Mouse (Mus musculus): ENCODE results near the gene Rara.
A peak's percentile ranks its signal among the peaks of the same experiment; 100 is the strongest.

Rara gene

DNA sequence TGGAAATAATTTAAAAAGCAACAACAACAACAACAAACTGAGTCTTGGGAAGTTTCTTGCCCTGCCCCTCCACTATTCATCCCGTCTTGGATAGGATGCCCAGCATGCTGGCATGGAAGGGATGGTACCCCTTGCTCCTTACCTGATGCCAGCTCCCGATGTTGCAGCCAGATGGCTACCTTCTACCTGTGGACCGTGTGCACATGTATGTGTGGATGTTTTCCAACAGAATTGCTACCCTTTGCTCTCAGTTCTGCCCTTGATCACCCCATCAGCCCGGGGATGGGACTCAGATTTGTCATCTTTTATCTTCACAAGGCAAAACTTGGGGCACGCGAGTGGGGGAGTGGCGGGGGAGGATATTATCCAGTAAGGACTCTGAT, 11.1 kb downstream of the Rara start:
- DNase-seq, result no peak

DNA sequence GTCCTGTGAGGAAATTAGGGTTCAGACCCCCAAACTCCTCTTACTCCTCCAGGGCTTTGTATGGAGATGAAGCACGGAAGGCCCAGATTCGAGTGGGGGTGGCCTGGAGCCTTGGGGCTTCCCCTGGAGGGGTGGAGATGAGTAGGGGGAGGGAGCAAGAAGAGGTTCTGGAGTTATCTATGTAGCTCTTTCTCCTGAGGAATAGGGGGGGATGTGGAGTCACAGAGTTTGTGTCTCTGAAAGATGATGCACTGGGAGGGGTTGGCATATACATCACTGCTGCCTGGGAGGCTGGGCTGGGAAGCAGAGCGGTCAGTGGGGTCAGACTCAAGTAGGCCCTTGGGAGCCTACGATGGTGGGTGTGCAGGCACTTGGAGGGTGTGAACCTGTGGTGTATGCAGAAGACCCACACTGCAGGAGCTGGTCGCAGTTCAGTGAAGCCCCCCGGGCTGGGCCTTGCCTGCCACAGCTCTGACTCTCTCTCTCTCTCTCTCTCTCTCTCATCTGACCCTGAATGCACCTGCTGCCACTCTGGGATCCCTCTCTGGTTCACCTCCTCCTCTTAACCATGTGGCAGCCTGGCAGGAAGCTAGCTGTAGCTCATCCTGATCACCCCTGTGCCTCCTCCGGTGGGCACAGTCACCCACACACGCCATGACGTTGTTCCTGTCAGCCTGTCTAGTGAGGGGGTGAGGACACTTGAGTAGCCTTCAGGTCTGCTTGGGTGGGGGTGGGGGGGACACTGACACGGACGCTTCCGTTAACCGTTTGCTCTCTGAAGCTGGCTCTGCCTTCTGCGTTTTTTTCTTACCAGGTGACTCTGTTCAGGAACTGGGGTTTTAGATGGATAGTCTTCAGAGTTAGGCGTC, 11.7 kb downstream of the Rara start:
- DNase-seq, result no peak

DNA sequence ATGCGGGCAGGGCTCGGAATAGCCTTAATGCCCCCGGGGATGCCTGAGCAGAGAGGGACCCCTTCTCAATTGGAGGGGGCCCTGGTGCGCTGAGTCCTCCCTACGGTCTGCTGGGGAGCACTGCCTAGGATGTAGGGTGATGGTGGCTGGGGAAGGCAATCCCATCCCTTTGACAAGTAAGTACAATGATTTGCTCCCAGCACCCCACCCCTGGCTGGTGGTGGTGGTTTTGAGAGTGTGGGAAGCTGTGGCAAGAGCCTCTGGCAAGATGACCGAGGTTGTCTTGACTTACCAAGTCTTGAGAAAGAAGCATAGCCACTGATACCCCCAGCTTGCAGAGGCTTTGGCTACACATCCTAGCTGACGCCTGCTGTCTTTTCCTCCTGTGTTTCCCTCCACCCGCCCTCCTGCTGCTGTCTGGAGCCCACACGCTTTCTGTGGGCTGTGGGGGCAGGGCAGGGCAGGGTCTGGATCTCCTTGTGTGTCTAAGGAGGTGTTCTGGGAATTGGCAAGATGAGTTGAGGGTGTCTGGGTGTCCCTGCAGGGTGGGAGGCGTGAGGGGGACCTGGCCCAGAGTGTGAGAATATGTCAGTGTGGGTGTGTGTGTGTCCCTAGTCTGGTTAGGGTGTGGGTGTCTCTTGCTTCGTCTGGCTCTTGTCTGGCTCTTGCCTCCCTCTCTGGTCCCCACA, 12.5 kb downstream of the Rara start:
- no peak for DNase-seq

DNA sequence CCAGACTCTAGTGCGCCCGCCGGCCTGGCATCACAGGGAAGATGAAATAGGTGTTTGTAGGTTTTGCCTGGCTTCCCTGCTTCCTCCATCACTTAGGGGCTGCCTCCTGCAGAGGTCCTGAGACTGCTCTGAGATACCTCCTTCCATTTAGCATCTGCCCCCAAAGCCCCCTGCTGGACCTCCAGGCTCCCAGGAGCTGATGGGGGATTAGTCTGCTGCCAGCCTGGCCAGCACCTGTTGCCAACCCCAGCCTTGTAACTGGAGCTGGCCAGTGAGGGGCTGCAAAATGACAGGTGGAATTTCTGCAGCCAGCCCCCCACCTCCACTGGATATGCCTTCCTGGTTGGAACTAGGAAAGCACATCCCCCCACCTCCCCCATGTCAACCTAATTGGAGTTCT, 13.2 kb downstream of the Rara start:
- no peak for DNase-seq

DNA sequence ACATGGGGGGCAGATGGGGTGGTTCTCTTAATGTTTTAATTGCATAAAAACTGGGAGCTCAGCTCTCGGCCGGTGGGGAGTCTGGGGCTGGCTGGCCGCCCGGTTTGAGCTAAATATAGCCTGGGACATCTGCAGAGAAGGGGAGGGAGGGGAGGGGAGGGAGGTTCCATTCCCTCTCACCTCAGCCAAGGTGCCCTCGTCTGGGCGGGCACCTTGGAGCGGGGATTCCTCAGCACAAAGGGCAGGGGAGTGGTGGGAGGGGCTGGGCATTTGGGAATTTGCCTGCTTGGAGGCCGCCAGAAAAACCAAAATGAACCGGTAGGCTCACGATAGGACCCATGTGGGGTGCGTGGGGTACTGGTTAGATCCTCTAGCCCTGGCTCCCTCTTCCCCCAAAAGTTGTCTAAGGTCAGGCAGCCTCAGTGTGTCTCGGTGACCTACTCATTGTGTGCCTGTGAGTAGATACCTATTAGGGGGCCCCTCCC, 13.8 kb downstream of the Rara start:
- DNase-seq, result no peak

DNA sequence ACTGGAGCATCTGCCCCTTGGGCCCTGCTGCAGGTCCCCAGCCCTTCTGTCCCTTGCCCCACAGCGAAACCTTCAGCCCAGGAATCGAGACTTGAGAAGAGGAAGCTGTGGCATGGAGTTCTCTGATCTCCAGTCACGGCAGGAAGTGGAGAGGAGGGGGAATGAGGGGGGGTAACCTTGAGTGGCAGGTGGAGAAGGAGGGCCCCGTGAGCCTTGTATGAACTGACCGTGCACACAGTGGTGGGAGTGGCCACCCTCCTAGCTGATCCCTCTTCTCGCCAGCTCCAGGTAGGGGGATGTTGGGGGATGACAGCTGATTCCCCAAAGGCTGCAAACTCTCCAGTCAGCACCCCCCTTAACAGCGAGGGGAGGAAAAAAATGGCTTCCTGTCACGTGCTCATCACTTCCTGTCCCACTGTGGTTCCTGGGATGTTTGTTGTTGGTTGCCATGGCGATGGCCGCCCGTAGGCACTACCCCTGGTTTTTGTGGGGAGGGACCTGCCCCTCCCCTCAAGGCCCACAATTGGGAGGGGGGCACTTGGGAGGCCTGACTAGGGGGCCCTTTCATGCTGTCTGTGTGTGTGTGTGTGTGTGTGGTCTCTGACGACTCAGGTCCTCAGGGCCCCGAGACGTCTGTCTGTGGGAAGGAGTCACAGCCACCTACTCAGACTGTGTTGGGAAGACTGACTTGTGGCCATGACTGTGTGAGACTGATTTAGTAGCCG, 14.4 kb downstream of the Rara start:
- DNase-seq, result peak; percentile 60

DNA sequence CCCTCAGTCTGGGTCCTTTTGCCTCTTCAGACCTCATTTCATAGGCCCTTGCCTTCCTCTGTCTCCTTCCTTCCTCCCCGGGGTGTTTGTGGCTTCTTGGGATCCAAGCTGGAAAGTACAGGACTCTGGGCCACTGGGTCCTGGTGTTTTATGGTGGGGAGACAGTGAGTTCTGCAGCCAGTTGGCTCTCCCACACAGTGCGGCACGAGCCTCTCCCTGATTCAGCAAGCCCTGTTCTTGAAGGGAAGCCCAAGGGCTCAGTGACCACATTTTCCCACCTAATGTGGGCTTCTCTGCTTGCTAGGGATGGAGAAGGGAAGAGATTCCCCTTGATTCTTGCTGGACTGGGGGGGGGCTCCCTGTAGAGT, 14.9 kb downstream of the Rara start:
- DNase-seq, result no peak

DNA sequence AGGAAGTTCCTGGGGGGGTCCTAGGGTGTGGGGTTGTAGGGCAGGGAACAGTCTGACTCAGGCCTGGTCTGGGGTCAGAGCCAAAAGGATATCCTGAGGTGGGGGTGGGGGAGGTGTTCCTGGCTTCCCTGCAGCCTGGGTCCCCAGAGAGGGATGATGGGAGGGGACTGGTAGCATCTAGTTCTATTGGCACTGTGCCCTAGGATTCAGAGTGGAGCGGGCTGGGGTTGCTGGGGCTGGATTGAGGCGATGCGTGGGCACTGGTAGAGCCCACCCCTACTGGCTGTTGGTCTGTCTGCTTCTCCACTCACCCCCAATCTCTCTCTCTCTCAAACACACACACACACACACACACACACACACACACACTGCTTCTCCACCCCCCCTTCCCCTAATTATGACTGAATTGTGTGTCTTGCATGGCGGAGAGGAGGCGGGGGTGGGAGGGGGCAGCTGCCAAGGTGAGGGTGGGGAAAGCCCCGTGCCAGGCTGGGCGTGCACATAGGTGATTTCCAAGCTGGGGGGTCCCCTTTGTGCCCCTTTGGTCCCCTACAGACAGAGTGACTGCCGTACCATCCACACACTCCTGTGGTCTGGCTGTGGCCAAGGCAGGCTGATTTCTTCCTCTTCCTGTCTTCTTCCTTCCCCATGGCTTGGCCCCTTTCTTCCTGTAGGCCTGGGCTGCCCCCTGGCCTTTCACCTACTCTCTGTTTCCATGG, 15.5 kb downstream of the Rara start:
- no peak for DNase-seq

DNA sequence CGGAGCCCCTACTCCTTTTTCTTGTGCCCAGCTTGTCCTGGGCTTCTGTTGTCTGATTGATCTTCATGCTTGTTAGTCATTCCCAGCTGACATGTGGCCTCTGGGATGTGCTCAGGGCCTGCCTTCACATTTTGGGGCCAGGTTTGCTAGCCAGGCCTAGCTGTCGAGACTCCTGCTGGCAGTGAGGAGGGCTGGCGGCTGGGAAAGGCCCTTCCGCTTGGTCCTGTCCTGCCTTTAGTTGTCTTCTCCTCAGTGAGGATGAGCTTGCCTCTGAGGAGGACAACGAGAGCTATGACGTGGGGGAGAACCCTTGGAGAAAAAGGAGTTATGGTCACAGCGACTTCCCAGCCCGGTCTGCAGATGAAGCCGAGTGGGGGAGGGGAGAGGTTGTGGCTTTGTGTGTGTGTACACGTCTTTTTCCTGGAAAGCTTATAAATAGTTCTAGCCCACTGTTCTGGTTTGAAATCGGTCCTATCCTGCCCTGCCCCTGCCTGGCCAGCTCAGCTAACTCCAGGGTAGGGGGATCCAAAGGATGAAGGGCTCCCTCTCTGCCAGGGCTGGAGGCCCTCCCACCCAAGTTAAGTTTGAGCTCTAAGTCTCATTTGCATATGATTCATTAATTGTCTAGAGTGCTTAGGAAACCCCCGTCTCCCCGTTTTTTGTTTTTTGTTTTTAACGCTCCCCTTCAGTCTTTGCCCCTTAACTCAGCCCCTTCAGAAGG, 16.3 kb downstream of the Rara start:
- DNase-seq, result no peak

DNA sequence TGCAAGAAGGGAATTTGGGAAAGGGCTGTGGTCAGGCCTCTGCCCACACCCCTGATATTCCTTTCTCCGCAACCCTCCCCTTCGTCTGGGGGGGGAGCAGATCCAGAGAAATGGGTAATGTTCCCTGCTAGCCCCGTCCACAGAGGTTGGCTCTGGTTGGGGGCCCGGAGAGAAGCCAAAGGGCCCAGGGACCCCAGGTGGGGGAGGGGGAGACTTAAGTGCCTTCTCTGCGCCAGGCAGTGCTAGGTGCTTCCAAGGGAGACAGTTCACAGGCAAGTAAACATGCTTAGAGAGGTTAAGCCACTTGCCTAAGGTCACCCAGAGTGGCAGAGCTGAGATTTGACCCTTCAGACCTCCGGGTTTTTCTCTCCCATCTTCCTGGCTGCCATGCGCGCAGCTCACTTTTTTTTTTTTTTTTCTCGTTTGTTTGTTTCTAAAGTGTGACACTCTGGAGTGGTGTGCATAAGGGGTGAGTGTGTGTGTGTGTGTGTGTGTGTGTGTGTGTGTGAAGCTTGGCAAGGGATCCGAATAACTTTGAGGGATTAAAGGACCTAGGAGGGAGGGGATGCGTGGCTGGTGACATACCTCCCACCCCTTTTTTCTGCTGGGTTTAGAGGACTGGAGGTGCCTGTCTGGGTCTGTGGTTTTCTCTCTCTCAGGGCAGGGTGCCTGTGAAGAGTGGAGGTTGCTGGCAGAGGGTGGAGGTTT, 17.4 kb downstream of the Rara start:
- DNase-seq, result no peak

DNA sequence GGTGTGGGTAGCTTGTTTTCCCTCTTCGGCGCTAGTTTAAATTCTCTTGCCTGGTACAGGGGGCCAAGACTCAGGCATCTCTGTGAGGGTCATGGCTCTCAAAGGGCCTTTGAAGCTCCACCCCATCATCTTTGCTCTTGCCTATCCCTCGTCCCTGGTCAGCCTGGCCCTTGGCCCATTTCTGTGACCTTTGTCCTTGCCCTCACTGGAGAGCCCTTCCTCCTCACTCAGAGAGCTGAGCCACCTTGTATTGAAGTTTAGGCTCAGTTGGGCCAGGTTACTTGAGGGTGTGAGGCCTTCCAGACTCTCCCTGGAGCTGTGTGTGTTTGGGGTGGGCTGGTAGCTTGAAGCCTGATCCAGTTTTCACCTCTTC, 18.0 kb downstream of the Rara start:
- no peak for DNase-seq

DNA sequence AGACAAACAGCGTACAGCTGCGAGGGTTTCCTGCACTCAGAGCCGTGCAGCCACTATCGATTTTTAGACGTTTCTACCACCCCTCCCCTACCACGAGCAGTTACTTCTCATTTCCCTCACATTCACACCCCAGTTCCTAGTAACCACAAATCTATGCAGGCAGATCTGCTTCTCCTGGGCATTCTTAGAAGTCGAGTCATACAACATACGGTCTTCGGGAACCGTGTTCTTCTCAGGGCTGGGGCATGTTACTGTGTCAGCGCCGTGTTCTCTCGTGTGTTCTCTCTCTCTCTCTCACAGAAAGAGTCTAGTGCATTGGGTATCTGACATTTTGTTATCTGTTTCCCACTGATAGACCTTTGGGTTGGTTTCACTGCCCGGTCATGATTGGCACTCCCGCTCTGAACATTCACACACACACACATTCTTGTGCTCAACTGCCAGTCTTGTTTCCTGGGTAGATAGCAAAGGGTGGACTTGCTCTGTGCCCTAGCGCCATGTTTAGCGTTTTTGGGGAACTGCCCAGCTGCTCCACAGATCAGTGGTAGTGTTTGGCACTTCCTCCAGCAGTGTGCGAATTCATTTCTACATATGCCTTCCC, 20.5 kb downstream of the Rara start:
- no peak for DNase-seq

DNA sequence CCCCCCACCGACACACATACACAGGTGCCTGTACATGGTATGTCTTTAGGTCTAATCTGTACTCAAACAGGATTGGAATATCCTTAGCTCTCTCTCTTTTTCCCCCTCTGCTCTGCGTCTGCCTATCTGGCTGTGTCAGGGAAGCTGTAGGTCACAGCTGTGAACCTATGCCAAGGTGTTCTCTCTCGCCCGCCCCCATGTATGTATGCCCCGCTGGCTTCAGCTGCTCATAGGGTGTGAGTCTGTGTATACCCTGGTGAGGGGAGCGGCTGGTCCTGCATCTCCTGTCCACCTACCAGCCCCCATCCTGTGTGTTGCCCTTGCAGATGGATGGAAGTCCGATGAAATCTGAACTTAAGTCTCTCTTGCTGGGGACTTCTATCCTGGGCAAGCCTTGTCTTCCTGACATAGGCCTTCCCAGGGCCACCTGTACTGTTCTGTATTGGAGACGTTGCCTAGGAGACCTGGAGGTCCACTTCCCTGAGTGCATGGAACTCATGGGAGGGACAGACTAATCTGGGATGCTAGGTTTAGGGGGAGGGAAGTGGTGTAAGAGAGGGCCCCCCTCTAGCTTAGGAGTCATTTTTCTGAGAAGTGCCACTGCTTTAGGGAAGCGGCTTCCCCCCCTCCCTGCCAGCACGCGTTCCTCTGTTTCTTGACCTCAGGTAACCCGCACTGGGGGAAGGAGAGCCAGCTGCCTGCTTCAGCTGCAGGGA, 21.8 kb downstream of the Rara start:
- no peak for DNase-seq

DNA sequence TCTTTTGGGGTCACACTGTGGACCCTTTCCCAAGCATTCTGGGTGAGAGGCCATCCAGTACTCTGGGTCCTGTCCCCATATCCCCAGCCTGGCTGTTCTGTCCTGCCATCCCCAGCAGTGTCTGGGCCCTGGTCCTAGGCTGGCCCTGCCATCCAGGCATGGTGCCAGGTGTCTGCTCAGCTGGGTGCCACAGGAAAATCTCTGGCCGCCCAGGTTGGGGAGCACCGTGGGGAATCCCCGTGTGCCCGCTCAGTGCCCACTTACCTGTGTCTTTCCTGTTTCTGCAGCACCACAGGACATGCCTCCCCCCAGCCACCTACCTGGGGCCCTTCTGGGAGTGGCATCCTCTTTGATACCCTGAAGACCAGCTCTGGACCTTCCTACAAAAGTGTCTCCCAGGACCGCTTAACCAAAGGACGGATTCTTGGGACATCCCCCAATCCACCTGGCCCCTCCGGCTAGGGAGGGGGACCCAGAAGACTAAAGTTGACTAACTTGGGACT, 22.4 kb downstream of the Rara start:
- DNase-seq, result no peak

DNA sequence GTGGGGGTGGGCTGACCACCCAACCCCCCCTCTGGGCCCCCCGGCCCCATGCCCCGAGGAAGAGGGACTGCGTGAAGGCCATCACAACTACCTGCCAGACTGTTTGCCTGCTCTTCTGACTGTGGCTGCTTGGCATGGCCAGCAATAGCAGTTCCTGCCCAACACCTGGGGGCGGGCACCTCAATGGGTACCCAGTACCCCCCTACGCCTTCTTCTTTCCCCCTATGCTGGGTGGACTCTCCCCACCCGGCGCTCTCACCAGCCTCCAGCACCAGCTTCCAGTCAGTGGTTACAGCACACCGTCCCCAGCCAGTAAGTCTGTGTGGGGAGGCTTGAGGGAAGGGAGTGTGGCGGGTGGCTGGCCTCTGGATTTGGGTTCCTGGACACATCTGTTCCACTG, 22.9 kb downstream of the Rara start:
- no peak for DNase-seq

DNA sequence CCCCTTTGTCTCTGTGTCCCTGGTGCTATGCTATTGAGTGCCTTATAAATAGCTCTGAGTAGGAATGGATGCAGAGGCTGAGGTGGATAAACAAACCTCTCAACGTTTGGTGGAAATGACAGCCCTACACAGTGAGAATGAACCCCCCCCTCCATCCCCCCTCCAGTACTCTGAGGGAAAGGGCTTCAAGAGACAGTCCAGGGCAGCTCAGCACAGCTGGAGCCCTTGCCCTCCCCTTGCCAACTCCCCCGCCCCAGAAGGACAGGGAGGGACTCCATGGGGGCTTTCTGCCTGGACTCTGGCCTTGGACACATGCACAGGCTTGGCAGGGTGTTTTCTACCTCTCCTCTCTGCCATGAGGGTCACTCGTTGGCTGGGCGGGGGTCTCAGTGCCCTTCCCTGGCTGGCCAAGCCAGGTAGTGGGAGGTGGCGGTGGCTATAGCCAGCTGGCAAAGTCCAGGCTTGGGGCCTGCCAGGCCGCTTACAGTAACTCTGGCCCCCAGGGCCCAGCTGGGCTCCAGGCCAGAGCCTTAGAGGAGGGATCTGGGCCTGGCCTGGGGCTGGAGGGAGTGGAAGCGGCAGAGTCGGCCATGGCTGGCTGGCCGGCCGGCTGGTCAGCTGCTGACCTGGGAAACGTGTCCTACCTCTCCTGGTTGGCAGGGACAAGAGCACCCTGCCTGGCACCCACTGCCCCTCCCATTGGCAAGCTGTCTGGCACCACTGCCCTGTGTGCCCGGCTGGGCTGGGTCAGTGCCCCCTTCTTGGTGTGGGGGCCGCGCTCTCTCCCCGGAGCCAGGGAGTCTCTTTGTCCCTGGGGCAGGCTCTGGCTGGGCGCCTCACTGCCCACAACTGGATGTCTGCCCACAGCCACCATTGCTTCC, 23.6 kb downstream of the Rara start:
- no peak for DNase-seq

DNA sequence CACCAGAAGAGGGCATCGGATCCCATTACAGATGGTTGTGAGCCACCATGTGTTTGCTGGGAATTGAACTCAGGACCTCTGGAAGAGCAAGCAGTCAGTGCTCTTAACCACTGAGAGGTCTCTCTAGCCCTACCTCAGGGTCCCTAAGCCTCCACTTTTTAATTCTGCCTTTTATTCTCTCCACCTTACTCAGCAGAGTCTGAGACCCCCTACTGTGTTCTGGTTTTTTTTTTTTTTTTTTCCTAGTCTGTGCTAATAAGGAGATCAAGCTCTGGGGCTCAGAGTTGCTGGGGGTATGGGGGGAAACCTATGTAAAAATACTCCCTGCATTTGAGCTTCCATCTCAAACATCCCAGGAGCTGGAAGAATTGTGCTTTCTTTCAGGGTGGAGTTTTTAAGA, 24.5 kb downstream of the Rara start:
- DNase-seq, result no peak

DNA sequence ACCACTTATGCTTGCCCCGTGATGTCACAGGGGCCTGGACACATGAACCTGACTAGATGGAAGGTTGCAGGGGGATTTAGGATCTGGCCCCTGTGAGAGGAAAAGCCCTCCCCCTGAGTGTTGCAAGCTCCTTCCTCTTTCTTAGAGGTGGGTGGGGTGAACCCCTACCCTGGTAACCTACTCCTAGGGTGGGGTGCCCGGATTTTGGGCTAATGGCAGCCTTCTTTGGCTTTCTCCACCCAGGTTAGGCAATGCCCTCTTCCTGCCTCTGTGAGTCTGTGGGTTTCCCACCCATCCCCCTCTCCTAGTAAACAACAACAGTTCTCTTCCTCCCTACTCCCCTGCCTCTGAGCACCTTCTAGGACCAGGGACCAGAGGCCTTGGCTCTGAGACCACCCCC, 25.1 kb downstream of the Rara start:
- no peak for DNase-seq

DNA sequence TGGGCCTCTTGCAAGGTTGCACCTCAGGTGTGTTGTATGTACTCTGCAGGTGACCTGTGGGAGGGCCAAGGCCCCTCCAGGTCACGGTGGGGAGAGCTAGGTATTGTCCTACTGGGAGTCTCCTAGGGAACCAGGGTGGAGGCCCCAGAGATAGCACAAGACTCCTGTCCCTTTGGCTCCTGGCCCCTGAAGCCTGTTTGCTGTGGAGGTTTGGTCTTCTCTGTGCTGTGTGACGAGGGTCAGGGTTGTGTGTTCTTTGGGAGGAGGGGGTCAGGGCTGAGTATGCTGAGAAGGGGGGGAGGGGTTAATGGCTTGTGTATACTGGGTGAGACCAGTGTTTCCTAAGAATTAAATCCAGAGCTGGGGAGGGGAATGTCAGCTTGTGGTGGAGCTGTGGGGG, 25.7 kb downstream of the Rara start:
- DNase-seq, result no peak

Data from liver (tissue).